Mouse (Mus musculus): ENCODE measurements around the gene Psmd13.

GRCm38 (mm10) chr7:140912846-140913482 is 31.2 kb downstream of the Psmd13 start:
- TF ChIP-seq CTCF (IDR thresholded peaks at IDR 0.05; ENCODE audit: insufficient read depth, low read length) = no peak
- no peak for TF ChIP-seq POLR2A (IDR thresholded peaks at IDR 0.05; ENCODE audit: borderline replicate concordance, extremely low read depth, low read depth, low read length)
